Mouse (Mus musculus): Measurements from ENCODE around the gene Car12. TPM values are rescaled to one million over a fixed set of nuclear protein-coding genes. Genes with fewer than 3 reads are reported as not detected.
"Not testable (repeated sequence)": the region's sequence is repeated elsewhere in the genome, so short reads cannot be mapped to it uniquely, and the experiment has no call there.

Gene Car12
- polyA plus RNA-seq, 1 experiment: 5.8 TPM

GRCm38 (mm10) chr9:66795464-66796324, 82.2 kb downstream of the Car12 start, which contains the start of gene Aph1b:
Aph1b (minus strand) TSS chr9:66795490.
- H3K27ac ChIP-seq (ENCODE audit: insufficient read depth, low read length): no peak within 1 kb of the TSS
- no peaks in the 10 kb centered on the region for H3K36me3 ChIP-seq (ENCODE audit: control insufficient read depth, insufficient read depth, low read length, poor library complexity, severe bottlenecking)
- peaks cover 2% of the 10 kb centered on the region for H3K27me3 ChIP-seq (ENCODE audit: control insufficient read depth, insufficient read depth, low read length, poor library complexity, severe bottlenecking)
- no peaks in the 10 kb centered on the region for H3K4me1 ChIP-seq (ENCODE audit: control insufficient read depth, insufficient read depth, low read length)
- H3K9ac ChIP-seq (ENCODE audit: low read depth, poor library complexity, severe bottlenecking): peak within 1 kb of the TSS; percentile 8; the same call in 1 of the 2 replicates
- H3K9me3 ChIP-seq (replicated peaks; ENCODE audit: control insufficient read depth, insufficient read depth, low read length, poor library complexity, severe bottlenecking): no peaks in the 10 kb centered on the region
- H3K4me3 ChIP-seq (ENCODE audit: low read depth, low read length): peak within 1 kb of the TSS; percentile 93
- TF ChIP-seq POLR2A (IDR thresholded peaks at IDR 0.05; ENCODE audit: insufficient read depth, low read length) (no peak), EP300 (IDR thresholded peaks at IDR 0.05; ENCODE audit: insufficient read depth, low read depth, low read length) (0 out of 2 replicates have a peak, but pooled peaks have one; percentile 4)

- H3K36me3 ChIP-seq (ENCODE audit: control insufficient read depth, insufficient read depth, low read length, poor library complexity, severe bottlenecking): no peaks in the 10 kb centered on the region
- H3K9ac ChIP-seq (ENCODE audit: low read depth, poor library complexity, severe bottlenecking): no peak within 1 kb of the TSS
- no peak within 1 kb of the TSS for H3K27ac ChIP-seq (ENCODE audit: insufficient read depth, low read length)
- no peaks in the 10 kb centered on the region for H3K4me1 ChIP-seq (ENCODE audit: control insufficient read depth, insufficient read depth, low read length)
- no peaks in the 10 kb centered on the region for H3K9me3 ChIP-seq (replicated peaks; ENCODE audit: control insufficient read depth, insufficient read depth, low read length, poor library complexity, severe bottlenecking)
- peaks cover 2% of the 10 kb centered on the region for H3K27me3 ChIP-seq (ENCODE audit: control insufficient read depth, insufficient read depth, low read length, poor library complexity, severe bottlenecking)
- H3K4me3 ChIP-seq (ENCODE audit: low read depth, low read length): no peak within 1 kb of the TSS
- TF ChIP-seq EP300 (IDR thresholded peaks at IDR 0.05; ENCODE audit: insufficient read depth, low read depth, low read length): no peak
- no peak for TF ChIP-seq POLR2A (IDR thresholded peaks at IDR 0.05; ENCODE audit: insufficient read depth, low read length)
- no peak for TF ChIP-seq CTCF (IDR thresholded peaks at IDR 0.05; ENCODE audit: low read depth, low read length)
Measured at GRCm38 (mm10) chr9:66796739-66797138, 83.3 kb downstream of the Car12 start, which contains the start of gene Gm10647. Gm10647 (plus strand) TSS chr9:66797039.

DNA sequence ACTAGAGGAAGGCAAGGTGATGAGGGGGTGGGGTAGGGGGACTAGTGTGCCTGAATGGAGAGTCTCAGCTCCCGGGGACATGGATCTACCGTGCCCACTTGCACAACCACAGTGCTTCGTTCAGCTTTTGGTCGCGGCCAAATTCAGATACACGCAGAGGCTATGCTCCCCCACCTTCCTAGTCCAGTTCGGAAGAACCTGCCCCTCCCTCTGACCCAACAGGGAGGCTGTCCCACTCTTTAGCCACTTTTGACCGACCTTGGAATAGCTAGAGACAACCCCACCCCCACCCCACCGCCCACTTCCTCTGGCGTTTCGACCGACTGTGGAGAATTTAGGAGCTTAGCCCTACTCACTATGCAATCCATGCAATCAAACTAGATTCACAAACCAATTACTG, 88.5 kb downstream of the Car12 start:
- Histone ChIP-seq H3K9me3 (replicated peaks; ENCODE audit: control insufficient read depth, insufficient read depth, low read length, poor library complexity, severe bottlenecking) (0 out of 2 replicates have a peak, but pooled peaks cover 6% of the 10 kb centered on the region), H3K4me3 (ENCODE audit: low read depth, low read length) (no peak overlapping the region), H3K36me3 (ENCODE audit: control insufficient read depth, insufficient read depth, low read length, poor library complexity, severe bottlenecking) (no peaks in the 10 kb centered on the region), H3K27ac (ENCODE audit: insufficient read depth, low read length) (no peak overlapping the region), H3K4me1 (ENCODE audit: control insufficient read depth, insufficient read depth, low read length) (no peaks in the 10 kb centered on the region), H3K9ac (ENCODE audit: low read depth, poor library complexity, severe bottlenecking) (no peak overlapping the region), H3K27me3 (ENCODE audit: control insufficient read depth, insufficient read depth, low read length, poor library complexity, severe bottlenecking) (peaks cover 3% of the 10 kb centered on the region)
- TF ChIP-seq POLR2A (IDR thresholded peaks at IDR 0.05; ENCODE audit: insufficient read depth, low read length): no peak
- no peak for TF ChIP-seq CTCF (IDR thresholded peaks at IDR 0.05; ENCODE audit: low read depth, low read length)
- no peak for TF ChIP-seq EP300 (IDR thresholded peaks at IDR 0.05; ENCODE audit: insufficient read depth, low read depth, low read length)

- H3K4me1 ChIP-seq (ENCODE audit: control insufficient read depth, insufficient read depth, low read length); H3K9me3 ChIP-seq (replicated peaks; ENCODE audit: control insufficient read depth, insufficient read depth, low read length, poor library complexity, severe bottlenecking); H3K27ac ChIP-seq (ENCODE audit: insufficient read depth, low read length); H3K36me3 ChIP-seq (ENCODE audit: control insufficient read depth, insufficient read depth, low read length, poor library complexity, severe bottlenecking); H3K4me3 ChIP-seq (ENCODE audit: low read depth, low read length); H3K27me3 ChIP-seq (ENCODE audit: control insufficient read depth, insufficient read depth, low read length, poor library complexity, severe bottlenecking): not testable (repeated sequence)
- peak overlapping the region; percentile 26; the same call in 1 of the 2 replicates for H3K9ac ChIP-seq (ENCODE audit: low read depth, poor library complexity, severe bottlenecking)
Measured at GRCm38 (mm10) chr9:66805951-66806350, 92.5 kb downstream of the Car12 start.

GRCm38 (mm10) chr9:66813392-66813791, 99.9 kb downstream of the Car12 start:
- H3K4me3 ChIP-seq (ENCODE audit: low read depth, low read length): no peak overlapping the region
- no peak overlapping the region for H3K27ac ChIP-seq (ENCODE audit: insufficient read depth, low read length)
- no peaks in the 10 kb centered on the region for H3K27me3 ChIP-seq (ENCODE audit: control insufficient read depth, insufficient read depth, low read length, poor library complexity, severe bottlenecking)
- TF ChIP-seq EP300 (IDR thresholded peaks at IDR 0.05; ENCODE audit: insufficient read depth, low read depth, low read length) (no peak), POLR2A (IDR thresholded peaks at IDR 0.05; ENCODE audit: insufficient read depth, low read length) (no peak), CTCF (IDR thresholded peaks at IDR 0.05; ENCODE audit: low read depth, low read length) (no peak)
- no peaks in the 10 kb centered on the region for H3K4me1 ChIP-seq (ENCODE audit: control insufficient read depth, insufficient read depth, low read length)
- no peak overlapping the region for H3K9ac ChIP-seq (ENCODE audit: low read depth, poor library complexity, severe bottlenecking)
- no peaks in the 10 kb centered on the region for H3K36me3 ChIP-seq (ENCODE audit: control insufficient read depth, insufficient read depth, low read length, poor library complexity, severe bottlenecking)
- H3K9me3 ChIP-seq (replicated peaks; ENCODE audit: control insufficient read depth, insufficient read depth, low read length, poor library complexity, severe bottlenecking): no peaks in the 10 kb centered on the region

Other genes starting within 250 kb of the Car12 start
- gene Fbxl22, start 199.1 kb upstream of the Car12 start, polyA plus RNA-seq (2011; ENCODE audit: insufficient read depth, insufficient read length, low read depth, missing spikeins): not detected in 2 replicates
- gene Usp3, start 120.5 kb upstream of the Car12 start, polyA plus RNA-seq (2011; ENCODE audit: insufficient read depth, insufficient read length, low read depth, missing spikeins): 51.5 and 60.2 TPM in 2 replicates
- 4.5 and 7.0 TPM in 2 replicates for gene Aph1b, start 81.8 kb downstream of the Car12 start, polyA plus RNA-seq (2011; ENCODE audit: insufficient read depth, insufficient read length, low read depth, missing spikeins)
- gene Gm10647, start 83.4 kb downstream of the Car12 start, polyA plus RNA-seq (2011; ENCODE audit: insufficient read depth, insufficient read length, low read depth, missing spikeins): 0.32 and 0.49 TPM in 2 replicates
- gene Aph1c, start 121.0 kb downstream of the Car12 start, polyA plus RNA-seq (2011; ENCODE audit: insufficient read depth, insufficient read length, low read depth, missing spikeins): 1.9 and 2.1 TPM in 2 replicates
- 10.8 and 11.2 TPM in 2 replicates for gene Rab8b, start 206.0 kb downstream of the Car12 start, polyA plus RNA-seq (2011; ENCODE audit: insufficient read depth, insufficient read length, low read depth, missing spikeins)
- 880 and 921 TPM in 2 replicates for gene Rps27l, start 232.4 kb downstream of the Car12 start, polyA plus RNA-seq (2011; ENCODE audit: insufficient read depth, insufficient read length, low read depth, missing spikeins)